In the genomic region with DNA sequence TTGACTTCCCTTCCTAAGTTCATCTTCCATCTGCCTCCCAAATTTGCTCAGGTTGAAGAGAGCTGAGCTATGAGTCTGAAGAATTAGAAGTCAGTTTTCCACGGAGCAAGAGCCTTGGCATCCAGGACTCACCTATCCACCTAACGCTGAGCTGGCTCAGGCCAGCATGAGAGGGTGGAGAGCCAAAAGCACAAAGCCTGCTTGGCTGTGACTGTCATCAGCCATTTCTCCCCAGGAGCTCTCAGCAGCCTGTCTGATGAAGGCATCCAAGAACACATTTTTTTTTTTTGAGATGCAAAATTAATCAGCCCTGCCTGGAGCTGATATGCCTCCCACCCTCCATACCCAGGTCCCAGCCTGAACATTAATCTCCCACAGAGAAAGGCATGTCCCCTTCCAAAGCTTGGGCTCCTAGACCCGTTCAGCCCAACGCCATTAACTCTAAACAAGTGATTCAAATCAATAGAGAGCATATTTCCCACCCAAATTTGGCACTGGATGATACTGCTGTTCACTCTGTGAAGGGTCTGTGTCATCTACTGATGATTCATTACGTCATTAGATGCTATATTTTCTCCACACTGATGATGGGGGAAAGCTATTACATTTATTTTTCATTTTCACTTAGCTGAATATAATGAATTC, we compare ENCODE assay signal across 11 mouse cellular contexts.
DNase-seq lines count a peak whose midpoint lies in the region; ATAC-seq lines count a peak whose summit lies in the region.
"Had no signal": no experiment of that assay in that cellular context is flagged by ENCODE, and none has a peak within 500 bp of the region (broad histone marks: within the 10 kb centered on the region; RNA-seq: fewer than 3 reads in every experiment).

No protein-coding gene starts in this region.

- no peak overlapping the region for H3K27ac ChIP-seq in hindbrain, embryonic 11.5 days (ENCODE audit: low read depth, low read length)
- H3K27ac ChIP-seq in hindbrain, embryonic 10.5 days = no peak overlapping the region
- H3K27ac ChIP-seq in hindbrain, embryonic 15.5 days (replicated peaks) = peak overlapping the region; percentile 86
- H3K27ac ChIP-seq in intestine, embryonic 15.5 days = no peak overlapping the region

- peak; percentile 38 for ATAC-seq in hindbrain, embryonic 11.5 days (ENCODE audit: low FRiP score)
- ATAC-seq in hindbrain, embryonic 15.5 days (ENCODE audit: low FRiP score, low read depth) = peak; percentile 81
- no peak for ATAC-seq in intestine, embryonic 15.5 days

- H3K27me3 ChIP-seq in hindbrain, embryonic 11.5 days (ENCODE audit: control insufficient read depth, insufficient read depth, low read length) = no peaks in the 10 kb centered on the region
- H3K27me3 ChIP-seq in hindbrain, embryonic 10.5 days (ENCODE audit: insufficient read depth, poor library complexity, severe bottlenecking) = no peaks in the 10 kb centered on the region
- no peaks in the 10 kb centered on the region for H3K27me3 ChIP-seq in hindbrain, embryonic 15.5 days
- H3K27me3 ChIP-seq in intestine, embryonic 15.5 days (replicated peaks) = no peaks in the 10 kb centered on the region

- DNase-seq in hindbrain, embryonic 11.5 days (ENCODE audit: low spot score) = no peak
- no peak for DNase-seq in hindbrain, embryonic 10.5 days (ENCODE audit: low spot score)
- peak; percentile 14 for DNase-seq in cerebellum, adult 11 months
- peak; percentile 67 to 70 for DNase-seq in cerebellum, postnatal 25 days
- no peak for DNase-seq in lung, postnatal 14 days
- DNase-seq in lung, adult 18-20 months = no peak
- DNase-seq: adrenal gland, adult 8-10 months; kidney, postnatal 14 days; thymus, postnatal 4 days had no signal

- H3K4me1 ChIP-seq in hindbrain, embryonic 11.5 days (replicated peaks; ENCODE audit: control insufficient read depth, insufficient read depth, low read length) = no peaks in the 10 kb centered on the region
- peaks cover 6% of the 10 kb centered on the region for H3K4me1 ChIP-seq in hindbrain, embryonic 10.5 days (replicated peaks)
- H3K4me1 ChIP-seq in hindbrain, embryonic 15.5 days (replicated peaks) = peaks cover 28% of the 10 kb centered on the region
- H3K4me1 ChIP-seq in intestine, embryonic 15.5 days (replicated peaks) = no peaks in the 10 kb centered on the region

- no peaks in the 10 kb centered on the region for H3K36me3 ChIP-seq in hindbrain, embryonic 11.5 days (ENCODE audit: control insufficient read depth, insufficient read depth, low read length)
- H3K36me3 ChIP-seq in hindbrain, embryonic 10.5 days = no peaks in the 10 kb centered on the region
- H3K36me3 ChIP-seq in hindbrain, embryonic 15.5 days = no peaks in the 10 kb centered on the region
- no peaks in the 10 kb centered on the region for H3K36me3 ChIP-seq in intestine, embryonic 15.5 days

- WGBS in hindbrain, embryonic 11.5 days = 68% methylated on average over 5 of the region's 5 CpGs
- WGBS in hindbrain, embryonic 10.5 days = 70% methylated on average over 5 of the region's 5 CpGs
- 40% methylated on average over 5 of the region's 5 CpGs for WGBS in hindbrain, embryonic 15.5 days
- WGBS in intestine, embryonic 15.5 days = 72% methylated on average over 5 of the region's 5 CpGs

- H3K9ac ChIP-seq in hindbrain, embryonic 11.5 days (ENCODE audit: low read depth, low read length) = no peak overlapping the region
- no peak overlapping the region for H3K9ac ChIP-seq in hindbrain, embryonic 15.5 days
- H3K9ac ChIP-seq in intestine, embryonic 15.5 days = no peak overlapping the region

- H3K4me2 ChIP-seq in hindbrain, embryonic 11.5 days (replicated peaks; ENCODE audit: low read depth, low read length) = no peak overlapping the region
- peak overlapping the region; percentile 47 for H3K4me2 ChIP-seq in hindbrain, embryonic 15.5 days
- H3K4me2 ChIP-seq in intestine, embryonic 15.5 days (replicated peaks) = no peak overlapping the region

- no peaks in the 10 kb centered on the region for H3K9me3 ChIP-seq in hindbrain, embryonic 11.5 days (ENCODE audit: control insufficient read depth, low read length)
- no peaks in the 10 kb centered on the region for H3K9me3 ChIP-seq in hindbrain, embryonic 10.5 days
- H3K9me3 ChIP-seq in hindbrain, embryonic 15.5 days = no peaks in the 10 kb centered on the region
- no peaks in the 10 kb centered on the region for H3K9me3 ChIP-seq in intestine, embryonic 15.5 days

- H3K4me3 ChIP-seq in hindbrain, embryonic 11.5 days (ENCODE audit: low read depth, low read length) = no peak overlapping the region
- no peak overlapping the region for H3K4me3 ChIP-seq in hindbrain, embryonic 10.5 days
- H3K4me3 ChIP-seq in hindbrain, embryonic 15.5 days = peak overlapping the region; percentile 22; the same call in 1 of the 2 replicates
- H3K4me3 ChIP-seq in intestine, embryonic 15.5 days (replicated peaks) = no peak overlapping the region

Comparison
In these comparisons a context has a peak if more than half of its experiments do, and no peak if none do; other contexts are left out.
1. DNase-seq: peak in cerebellum, adult 11 months (single experiment) and cerebellum, postnatal 25 days (2 of 2); none in hindbrain, embryonic 11.5 days (single experiment), hindbrain, embryonic 10.5 days (single experiment), lung, postnatal 14 days (single experiment) and lung, adult 18-20 months (0 of 2).